Mouse (Mus musculus): ENCODE data around the gene Dscaml1. TPM values are rescaled to one million over a fixed set of nuclear protein-coding genes. Genes with fewer than 3 reads are reported as not detected.
A peak's percentile ranks its signal among the peaks of the same experiment; 100 is the strongest.

The Dscaml1 gene
- total and polyA plus RNA-seq, 2 experiments from 2014 or later, result 10.5 to 47.4 TPM

DNA sequence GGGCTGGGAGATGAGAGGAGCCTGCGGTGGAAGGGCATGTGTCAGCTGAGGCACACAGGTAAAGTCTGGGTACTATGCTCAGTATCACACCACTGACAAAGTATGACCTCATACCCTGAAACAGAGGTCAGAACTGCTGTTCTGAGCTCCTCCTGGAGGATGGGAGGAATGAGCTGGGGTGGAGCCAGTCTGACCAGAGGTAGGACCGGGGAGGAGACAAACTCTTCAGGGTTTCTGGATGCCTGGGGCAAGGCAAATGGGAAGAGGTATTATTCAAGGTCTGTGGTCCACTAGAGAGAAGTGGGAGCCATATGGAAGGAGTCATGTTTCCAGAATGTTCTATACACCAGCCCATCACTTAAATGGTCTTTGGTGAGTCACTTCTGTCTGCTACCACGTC is 15.3 kb upstream of the Dscaml1 start:
- no peaks in the 10 kb centered on the region for H3K36me3 ChIP-seq (ENCODE audit: insufficient read depth, low read length)
- 81% methylated on average over 3 of the region's 3 CpGs for WGBS
- no peak overlapping the region for H3K27ac ChIP-seq
- H3K9me3 ChIP-seq (ENCODE audit: low read length), result no peaks in the 10 kb centered on the region
- H3K9ac ChIP-seq (replicated peaks; ENCODE audit: low read length), result no peak overlapping the region
- H3K27me3 ChIP-seq (ENCODE audit: insufficient read depth, low read length), result no peaks in the 10 kb centered on the region
- H3K4me1 ChIP-seq (ENCODE audit: insufficient read depth, low read length), result no peaks in the 10 kb centered on the region
- H3K4me3 ChIP-seq (ENCODE audit: low read length), result no peak overlapping the region
- no peak for ATAC-seq
- H3K4me2 ChIP-seq (ENCODE audit: low read depth, low read length), result no peak overlapping the region
- no peak for TF ChIP-seq CTCF (IDR thresholded peaks at IDR 0.05; ENCODE audit: low read depth)
- DNase-seq (ENCODE audit: low spot score), result no peak

DNA sequence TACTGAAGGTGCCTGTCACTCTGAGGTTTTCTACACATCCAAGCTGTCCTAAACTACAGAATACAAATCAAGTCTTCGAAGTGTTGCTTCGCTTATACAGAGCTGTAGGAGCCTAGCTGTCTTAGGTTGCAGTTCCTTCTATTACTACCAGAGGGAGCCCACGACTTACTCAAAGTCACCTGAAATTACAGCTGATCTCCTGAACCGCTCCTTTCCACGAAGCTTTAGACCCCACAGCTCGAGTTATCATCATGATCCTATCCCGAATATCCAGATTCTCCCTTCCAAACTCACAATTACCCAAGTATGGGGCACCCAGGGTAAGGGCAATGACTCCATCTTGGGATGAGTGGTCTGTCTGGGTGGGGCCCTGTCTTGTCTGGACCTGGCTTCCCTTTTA is 14.6 kb upstream of the Dscaml1 start:
- Histone ChIP-seq H3K36me3 (ENCODE audit: insufficient read depth, low read length) (no peaks in the 10 kb centered on the region), H3K9me3 (ENCODE audit: low read length) (no peaks in the 10 kb centered on the region), H3K27ac (no peak overlapping the region), H3K27me3 (ENCODE audit: insufficient read depth, low read length) (no peaks in the 10 kb centered on the region), H3K4me3 (ENCODE audit: low read length) (no peak overlapping the region), H3K4me2 (ENCODE audit: low read depth, low read length) (peak overlapping the region; percentile 43), H3K9ac (replicated peaks; ENCODE audit: low read length) (no peak overlapping the region; the same call in 1 of the 2 replicates), H3K4me1 (ENCODE audit: insufficient read depth, low read length) (no peaks in the 10 kb centered on the region)
- ATAC-seq (peak; percentile 31), DNase-seq (ENCODE audit: low spot score) (peak; percentile 89)
- TF ChIP-seq CTCF (IDR thresholded peaks at IDR 0.05; ENCODE audit: low read depth), result peak; percentile 88
- WGBS, result 14% methylated on average over 7 of the region's 7 CpGs

DNA sequence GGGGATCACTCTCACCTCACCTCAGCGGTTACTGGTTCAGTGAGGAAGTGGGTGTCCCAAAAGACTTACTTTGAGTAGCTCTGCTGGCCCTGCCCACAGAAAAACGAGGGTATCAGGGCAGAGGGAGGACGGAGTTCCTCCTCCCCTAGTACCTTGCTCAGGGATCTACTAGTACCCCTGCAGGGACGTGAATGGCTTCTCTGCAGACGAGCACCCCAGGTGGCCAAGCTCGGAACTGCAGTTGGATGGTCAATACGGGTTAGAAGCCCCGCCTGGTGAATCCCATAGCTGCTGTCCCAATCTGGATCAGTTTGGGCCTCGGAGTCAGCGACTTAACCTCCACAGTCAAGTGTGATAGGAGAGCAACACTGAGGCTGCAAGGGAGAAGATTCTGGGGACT is 14.1 kb upstream of the Dscaml1 start:
- Histone ChIP-seq H3K36me3 (ENCODE audit: insufficient read depth, low read length) (no peaks in the 10 kb centered on the region), H3K4me1 (ENCODE audit: insufficient read depth, low read length) (no peaks in the 10 kb centered on the region), H3K4me2 (ENCODE audit: low read depth, low read length) (peak overlapping the region; percentile 43), H3K27me3 (ENCODE audit: insufficient read depth, low read length) (no peaks in the 10 kb centered on the region), H3K9ac (replicated peaks; ENCODE audit: low read length) (no peak overlapping the region; the same call in 1 of the 2 replicates), H3K4me3 (ENCODE audit: low read length) (no peak overlapping the region), H3K9me3 (ENCODE audit: low read length) (no peaks in the 10 kb centered on the region), H3K27ac (no peak overlapping the region)
- DNase-seq (ENCODE audit: low spot score) (peak; percentile 93), ATAC-seq (peak; percentile 44; the same call in 1 of the 2 replicates)
- WGBS, result 6% methylated on average over 10 of the region's 10 CpGs
- peak; percentile 94 for TF ChIP-seq CTCF (IDR thresholded peaks at IDR 0.05; ENCODE audit: low read depth)

DNA sequence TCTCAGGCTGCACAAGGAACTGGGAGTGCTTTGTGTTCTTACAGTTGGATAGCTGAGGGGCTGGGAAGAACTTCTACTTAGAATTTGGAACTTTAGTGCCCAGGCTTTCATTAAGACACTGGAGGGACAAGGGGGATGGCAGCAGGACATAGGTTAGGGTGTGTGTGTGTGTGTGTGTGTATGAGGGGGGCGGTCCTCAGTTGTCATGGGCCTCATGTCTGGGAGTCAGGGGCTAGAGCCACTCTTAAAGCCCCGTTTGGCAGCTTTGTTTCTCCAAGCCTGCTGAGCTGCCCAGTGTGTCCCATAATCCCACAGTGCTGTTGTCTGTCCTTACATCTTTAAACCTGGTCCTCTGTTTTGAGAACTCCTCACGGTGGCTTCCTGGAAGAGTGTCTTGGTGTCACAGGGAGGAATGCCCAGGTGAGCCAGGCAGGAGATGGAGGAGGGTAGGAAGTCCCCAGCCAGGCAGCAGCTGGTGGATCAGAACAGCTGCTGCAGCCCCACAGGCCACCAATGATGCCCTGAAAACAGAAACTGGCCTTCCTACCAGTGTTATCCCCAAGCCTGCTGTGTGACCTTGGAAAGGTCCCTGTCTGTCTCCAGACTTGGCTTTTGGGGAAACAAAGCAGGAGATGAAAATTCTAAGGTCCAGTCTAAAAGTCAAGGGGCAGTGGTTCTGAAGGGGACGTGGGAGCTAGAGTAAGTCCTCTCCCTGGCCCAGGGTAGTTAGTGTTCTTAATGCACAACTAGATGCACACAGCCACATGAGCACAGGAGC is 13.5 kb upstream of the Dscaml1 start:
- no peak for DNase-seq (ENCODE audit: low spot score)
- Histone ChIP-seq H3K9me3 (ENCODE audit: low read length) (no peaks in the 10 kb centered on the region), H3K27me3 (ENCODE audit: insufficient read depth, low read length) (no peaks in the 10 kb centered on the region), H3K4me2 (ENCODE audit: low read depth, low read length) (no peak overlapping the region), H3K27ac (no peak overlapping the region), H3K36me3 (ENCODE audit: insufficient read depth, low read length) (no peaks in the 10 kb centered on the region), H3K4me3 (ENCODE audit: low read length) (no peak overlapping the region), H3K9ac (replicated peaks; ENCODE audit: low read length) (no peak overlapping the region), H3K4me1 (ENCODE audit: insufficient read depth, low read length) (no peaks in the 10 kb centered on the region)
- 66% methylated on average over 4 of the region's 4 CpGs for WGBS
- ATAC-seq, result no peak
- no peak for TF ChIP-seq CTCF (IDR thresholded peaks at IDR 0.05; ENCODE audit: low read depth)

DNA sequence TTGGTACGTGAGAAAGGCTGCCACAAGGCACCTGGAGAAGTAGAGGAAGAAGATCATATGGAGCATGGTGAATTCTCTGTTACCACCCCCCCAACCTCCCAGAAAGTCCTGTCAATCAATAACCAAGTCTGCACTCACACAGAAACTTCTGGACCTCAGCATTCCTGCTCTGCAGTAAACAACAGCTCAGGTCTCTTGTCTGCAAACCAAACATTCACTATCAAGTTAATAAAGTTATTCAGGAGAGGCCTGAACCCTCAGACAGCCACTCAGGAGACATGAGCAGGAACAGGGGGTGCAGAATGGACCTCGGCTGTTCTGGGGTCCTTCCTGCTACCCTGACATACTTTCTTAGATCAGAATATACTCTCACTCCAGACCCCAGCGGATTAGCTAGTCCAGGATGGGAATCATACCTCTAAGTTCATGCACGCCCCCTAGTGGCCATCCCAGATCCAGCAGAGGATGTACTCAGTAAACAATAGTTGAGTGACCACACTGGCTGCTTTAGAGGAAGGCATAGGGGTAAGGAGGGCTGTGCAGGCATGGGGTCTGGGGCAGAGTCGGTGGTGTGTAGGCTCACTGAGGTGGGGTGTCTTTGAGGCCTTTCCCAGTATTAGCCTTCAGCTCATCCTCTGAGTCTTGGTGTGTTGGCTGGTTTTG is 12.8 kb upstream of the Dscaml1 start:
- DNase-seq (ENCODE audit: low spot score) (peak; percentile 71), ATAC-seq (no peak)
- no peak overlapping the region for H3K27ac ChIP-seq
- peak; percentile 74 for TF ChIP-seq CTCF (IDR thresholded peaks at IDR 0.05; ENCODE audit: low read depth)
- no peak overlapping the region for H3K9ac ChIP-seq (replicated peaks; ENCODE audit: low read length)
- H3K36me3 ChIP-seq (ENCODE audit: insufficient read depth, low read length), result no peaks in the 10 kb centered on the region
- H3K9me3 ChIP-seq (ENCODE audit: low read length), result no peaks in the 10 kb centered on the region
- no peak overlapping the region for H3K4me3 ChIP-seq (ENCODE audit: low read length)
- no peaks in the 10 kb centered on the region for H3K27me3 ChIP-seq (ENCODE audit: insufficient read depth, low read length)
- no peaks in the 10 kb centered on the region for H3K4me1 ChIP-seq (ENCODE audit: insufficient read depth, low read length)
- 60% methylated on average over 5 of the region's 5 CpGs for WGBS
- no peak overlapping the region for H3K4me2 ChIP-seq (ENCODE audit: low read depth, low read length)

DNA sequence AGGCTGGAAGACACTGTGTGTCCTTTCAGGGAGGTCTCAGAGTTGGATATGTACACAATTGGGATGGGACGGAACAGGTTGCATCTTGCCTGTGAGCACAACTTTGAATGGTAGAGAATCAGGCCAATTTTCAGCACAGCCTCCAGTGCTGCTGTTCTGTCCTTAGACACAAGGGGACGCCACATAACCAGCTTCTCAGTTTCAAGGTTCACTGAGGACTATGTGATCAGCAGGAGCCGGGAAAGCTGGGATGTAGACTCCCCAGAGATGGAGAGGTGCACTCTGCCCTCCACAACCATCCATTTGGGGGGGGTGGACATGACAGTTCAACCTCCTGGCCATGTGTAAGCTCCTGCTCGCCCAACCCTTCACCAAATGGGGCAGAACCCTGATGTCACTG is 10.5 kb upstream of the Dscaml1 start:
- Histone ChIP-seq H3K9me3 (ENCODE audit: low read length) (no peaks in the 10 kb centered on the region), H3K4me1 (ENCODE audit: insufficient read depth, low read length) (no peaks in the 10 kb centered on the region), H3K4me2 (ENCODE audit: low read depth, low read length) (no peak overlapping the region), H3K9ac (replicated peaks; ENCODE audit: low read length) (no peak overlapping the region), H3K4me3 (ENCODE audit: low read length) (no peak overlapping the region), H3K27ac (no peak overlapping the region), H3K27me3 (ENCODE audit: insufficient read depth, low read length) (no peaks in the 10 kb centered on the region), H3K36me3 (ENCODE audit: insufficient read depth, low read length) (no peaks in the 10 kb centered on the region)
- ATAC-seq, result peak; percentile 24; the same call in 1 of the 2 replicates
- WGBS, result 45% methylated on average over 4 of the region's 4 CpGs
- peak; percentile 82 for DNase-seq (ENCODE audit: low spot score)
- TF ChIP-seq CTCF (IDR thresholded peaks at IDR 0.05; ENCODE audit: low read depth), result peak; percentile 96

DNA sequence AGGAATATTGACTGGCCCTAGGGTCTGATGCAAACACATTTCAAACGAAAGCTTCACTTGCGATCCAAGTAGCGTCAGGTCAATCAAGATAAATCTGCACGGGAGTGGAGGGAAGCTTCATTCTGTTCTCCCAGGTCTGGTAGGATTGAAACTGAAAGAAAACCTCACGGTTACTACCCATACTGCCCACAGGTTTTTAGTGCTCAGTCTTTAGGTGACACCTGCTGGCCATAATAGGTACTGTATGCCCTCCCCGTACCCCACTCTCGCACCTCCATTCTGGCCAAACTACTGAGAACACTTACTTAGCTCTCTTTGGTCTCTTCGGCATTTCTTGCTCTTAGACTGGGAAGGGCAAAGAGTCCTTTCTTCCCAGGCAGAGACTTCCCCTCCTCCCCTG is 9.2 kb upstream of the Dscaml1 start:
- no peaks in the 10 kb centered on the region for H3K27me3 ChIP-seq (ENCODE audit: insufficient read depth, low read length)
- WGBS, result 29% methylated on average over 8 of the region's 8 CpGs
- H3K4me2 ChIP-seq (ENCODE audit: low read depth, low read length), result no peak overlapping the region
- H3K4me1 ChIP-seq (ENCODE audit: insufficient read depth, low read length), result no peaks in the 10 kb centered on the region
- no peaks in the 10 kb centered on the region for H3K36me3 ChIP-seq (ENCODE audit: insufficient read depth, low read length)
- no peak overlapping the region for H3K27ac ChIP-seq
- peak; percentile 90 for TF ChIP-seq CTCF (IDR thresholded peaks at IDR 0.05; ENCODE audit: low read depth)
- no peak overlapping the region for H3K4me3 ChIP-seq (ENCODE audit: low read length)
- DNase-seq (ENCODE audit: low spot score) (peak; percentile 75), ATAC-seq (peak; percentile 53; the same call in 1 of the 2 replicates)
- H3K9me3 ChIP-seq (ENCODE audit: low read length), result no peaks in the 10 kb centered on the region
- H3K9ac ChIP-seq (replicated peaks; ENCODE audit: low read length), result no peak overlapping the region
